Mouse (Mus musculus): Measurements from ENCODE around the gene Defb47.

DNA sequence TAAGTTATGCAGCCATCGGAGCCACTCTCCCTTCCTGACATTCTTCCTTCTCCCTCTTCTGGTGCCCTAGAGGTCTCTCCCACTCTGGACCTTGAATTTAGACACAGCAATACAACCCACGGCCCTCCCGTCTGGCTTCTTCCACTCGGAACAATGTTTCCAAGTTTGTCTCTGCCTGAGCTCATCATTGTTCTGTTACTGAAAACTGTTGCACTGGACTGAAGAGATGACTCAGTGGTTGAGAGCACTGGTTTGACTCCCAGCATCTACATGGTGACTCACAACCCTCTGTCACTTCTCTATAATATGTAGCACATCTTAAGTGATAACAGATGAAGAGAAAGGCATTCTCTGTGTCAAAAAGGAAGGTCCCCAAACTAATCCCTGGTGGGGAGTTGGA is 16.8 kb downstream of the Defb47 start:
- no peak for TF ChIP-seq CTCF (IDR thresholded peaks at IDR 0.05; ENCODE audit: borderline replicate concordance, insufficient read depth, low read length)
- TF ChIP-seq POLR2A (IDR thresholded peaks at IDR 0.05; ENCODE audit: low read depth, low read length), result no peak
